Mouse (Mus musculus) C2C12 (cell line): Measurements from ENCODE around the gene Efcab9. TPM values are rescaled to one million over a fixed set of nuclear protein-coding genes. Genes with fewer than 3 reads are reported as not detected.

Experiments used
- H3K27me3 ChIP-seq: one replicate; pipeline ENCODE4 v1.6.1; 2011; ENCODE audit not compliant: control insufficient read depth, insufficient read depth, insufficient read length
- H3K36me3 ChIP-seq: one replicate; pipeline ENCODE4 v1.6.1; 2011; ENCODE audit not compliant: control insufficient read depth, insufficient read depth
- H3K4me3 ChIP-seq: one replicate; pipeline ENCODE4 v1.5.1; 2011; ENCODE audit warnings: mild to moderate bottlenecking, control low read depth; ENCODE audit not compliant: poor library complexity, insufficient read depth, severe bottlenecking
- H3K79me2 ChIP-seq: one replicate; pipeline ENCODE4 v1.6.1; 2011; ENCODE audit not compliant: control insufficient read depth, insufficient read depth
- H3K79me3 ChIP-seq: one replicate; pipeline ENCODE4 v1.6.1; 2011; ENCODE audit warnings: low read depth, control low read depth
- H3ac ChIP-seq: one replicate; pipeline ENCODE3; 2011; ENCODE audit warnings: low read depth; ENCODE audit not compliant: control insufficient read depth, insufficient read length
- CEBPB ChIP-seq: IDR thresholded peaks from one replicate; pipeline ENCODE4 v1.6.1; 2011; ENCODE audit warnings: low read depth, mild to moderate bottlenecking, control low read depth, moderate library complexity
- CTCF ChIP-seq: IDR thresholded peaks from one replicate; pipeline ENCODE4 v1.5.1; 2011; ENCODE audit not compliant: control insufficient read depth, insufficient read depth, insufficient read length
- FOSL1 ChIP-seq: IDR thresholded peaks from one replicate; pipeline ENCODE4 v1.8.0; 2011; ENCODE audit warnings: mild to moderate bottlenecking, low read length; ENCODE audit not compliant: poor library complexity, insufficient read depth, severe bottlenecking
- MAX ChIP-seq: IDR thresholded peaks from one replicate; pipeline ENCODE4 v1.6.1; 2011; ENCODE audit warnings: mild to moderate bottlenecking, control low read depth
- MYOD1 ChIP-seq: IDR thresholded peaks from one replicate; pipeline ENCODE4 v1.6.1; 2011; ENCODE audit warnings: low read depth; ENCODE audit not compliant: control insufficient read depth, insufficient read length
- MYOG ChIP-seq: IDR thresholded peaks from one replicate; pipeline ENCODE4 v1.6.1; 2011; ENCODE audit not compliant: control insufficient read depth, insufficient read length; ENCODE audit errors: extremely low read depth
- USF1 ChIP-seq: IDR thresholded peaks from one replicate; pipeline ENCODE4 v1.6.1; 2011; ENCODE audit warnings: low read depth, mild to moderate bottlenecking, control low read depth, moderate library complexity
- long read RNA-seq, 2 experiments: library from polyadenylated mRNA; unstranded; transcript quantifications; one replicate each; pipeline ENCODE4 v2.0.0; 2019 to 2020
- polyA plus RNA-seq: library from polyadenylated mRNA; unstranded; fragments of >200 nt; fragmentation: generic; extraction: Trizol; gene quantifications from one replicate; pipeline ENCODE4 v1.2.1, GENCODE M21; 2012; ENCODE audit warnings: missing spikeins

Efcab9 gene
- polyA plus RNA-seq, result 0.14 TPM
- long read RNA-seq, experiment 1, partial matches to known transcripts, result 0 of 1 reads
- long read RNA-seq, experiment 1, other reads (novel, unspliced or antisense), result 1 of 1 reads
- long read RNA-seq, experiment 2, result 0 reads

DNA sequence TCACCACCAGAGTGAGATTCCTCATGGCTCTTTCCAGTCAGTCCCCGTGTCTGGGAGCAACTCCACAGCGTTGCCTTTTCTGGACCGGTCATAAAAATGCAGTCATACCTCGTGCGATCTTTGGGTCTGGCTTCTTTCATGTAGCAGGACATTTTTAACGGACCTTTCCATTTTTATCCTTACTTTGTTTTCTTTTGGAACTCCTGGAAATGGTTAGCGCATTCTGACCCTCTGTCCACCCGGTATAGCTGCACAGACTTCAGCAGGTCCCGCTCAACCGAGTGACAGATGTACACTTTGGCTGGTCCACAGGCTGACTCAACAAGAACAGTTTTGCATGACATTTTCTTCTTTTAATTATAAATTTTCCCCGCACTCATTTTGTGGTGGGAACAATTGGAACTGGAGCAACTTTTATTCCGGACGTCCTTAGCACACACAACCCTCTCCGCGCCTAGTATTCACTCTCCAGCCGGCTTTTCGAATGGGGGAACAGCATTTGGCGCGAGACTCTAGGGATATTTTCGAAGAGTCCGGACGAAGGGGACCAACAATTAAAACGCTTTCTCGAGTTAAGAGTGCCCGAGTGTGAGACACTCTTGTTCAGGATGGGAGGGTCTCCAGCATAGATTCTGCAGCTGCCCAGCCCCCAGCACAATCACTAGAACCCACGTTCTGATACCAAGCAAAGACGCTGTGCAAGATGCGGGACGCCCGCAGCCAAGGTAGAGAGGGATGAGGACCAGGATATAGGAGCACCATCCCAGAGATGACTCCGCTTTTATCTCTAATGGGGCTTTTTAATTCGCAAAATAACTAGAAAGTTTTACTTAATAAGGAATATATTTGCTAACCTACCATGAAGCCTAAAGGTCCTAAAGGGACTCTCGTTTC is at the start of gene Efcab9:
Gene Efcab9, minus strand, starts transcription at position 211 of the 894 bp plus-strand sequence.
- Histone ChIP-seq H3ac (peak within 1 kb of the TSS; percentile 94), H3K4me3 (peak within 1 kb of the TSS; percentile 90), H3K36me3 (no peaks in the 10 kb centered on the region), H3K79me3 (peaks cover 30% of the 10 kb centered on the region), H3K27me3 (no peaks in the 10 kb centered on the region), H3K79me2 (peaks cover 37% of the 10 kb centered on the region)
- no peak for TF ChIP-seq MYOD1
- no peak for TF ChIP-seq CTCF
- no peak for TF ChIP-seq MAX

DNA sequence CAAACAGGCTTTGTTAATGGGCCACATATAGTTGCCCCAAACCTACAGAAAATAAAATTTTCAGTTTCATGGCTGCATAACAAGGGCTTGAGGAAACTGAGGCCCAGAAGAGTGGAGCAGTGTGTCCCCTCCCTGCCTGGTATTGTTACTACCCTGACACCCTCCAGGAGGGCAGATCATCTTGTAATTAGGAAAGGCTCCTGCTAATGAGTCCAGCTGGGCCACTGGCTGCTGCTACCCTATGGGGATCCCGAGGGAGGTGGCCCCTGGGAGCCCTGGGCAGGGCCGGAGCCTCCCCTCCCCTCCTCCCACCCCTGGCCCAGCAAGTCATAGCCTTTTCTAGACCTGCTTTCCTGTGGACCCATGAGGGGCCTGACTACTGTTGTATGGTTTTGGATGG is 49.1 kb upstream of the Efcab9 start:
- peaks cover 30% of the 10 kb centered on the region for H3K36me3 ChIP-seq
- H3K79me2 ChIP-seq, result no peaks in the 10 kb centered on the region
- no peaks in the 10 kb centered on the region for H3K79me3 ChIP-seq
- TF ChIP-seq USF1 (no peak), MYOD1 (no peak), CEBPB (no peak), MYOG (no peak), CTCF (no peak), FOSL1 (no peak), MAX (no peak)
- H3K4me3 ChIP-seq, result no peak overlapping the region
- H3ac ChIP-seq, result no peak overlapping the region
- no peaks in the 10 kb centered on the region for H3K27me3 ChIP-seq

DNA sequence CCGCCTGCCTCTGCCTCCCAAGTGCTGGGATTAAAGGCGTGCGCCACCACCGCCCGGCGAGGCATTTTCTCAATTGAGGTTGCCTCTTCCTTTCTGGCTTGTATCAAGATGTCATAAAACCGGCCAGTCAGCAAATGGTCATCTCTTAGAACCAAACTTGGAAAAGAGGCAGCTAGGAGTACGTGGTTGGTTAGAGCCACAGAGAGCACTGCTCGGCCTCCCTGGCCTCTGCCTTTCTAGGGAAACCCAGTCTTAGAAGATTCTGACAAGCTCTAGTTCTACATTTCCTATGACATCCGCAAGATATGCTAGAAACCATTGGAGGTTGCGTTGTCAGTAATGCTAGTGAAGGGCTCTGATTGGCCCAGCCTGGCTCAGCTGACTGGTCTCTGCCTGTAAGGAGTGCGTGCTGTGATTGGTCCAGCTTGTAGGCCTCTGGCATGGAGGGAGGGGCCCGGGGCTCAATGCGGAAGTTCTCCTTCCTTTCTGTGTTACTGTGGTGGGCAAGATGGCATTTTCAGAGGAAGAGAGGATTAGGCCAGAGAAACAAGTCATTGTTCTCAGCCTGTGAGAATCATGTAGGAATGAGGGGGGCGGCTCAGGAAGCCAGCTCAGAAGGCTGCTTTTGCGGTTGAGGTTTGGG is 48.5 kb upstream of the Efcab9 start:
- no peaks in the 10 kb centered on the region for H3K27me3 ChIP-seq
- peaks cover 36% of the 10 kb centered on the region for H3K36me3 ChIP-seq
- no peaks in the 10 kb centered on the region for H3K79me2 ChIP-seq
- H3K4me3 ChIP-seq, result no peak overlapping the region
- TF ChIP-seq MAX (no peak), USF1 (peak; percentile 65)
- no peaks in the 10 kb centered on the region for H3K79me3 ChIP-seq
- H3ac ChIP-seq, result no peak overlapping the region

DNA sequence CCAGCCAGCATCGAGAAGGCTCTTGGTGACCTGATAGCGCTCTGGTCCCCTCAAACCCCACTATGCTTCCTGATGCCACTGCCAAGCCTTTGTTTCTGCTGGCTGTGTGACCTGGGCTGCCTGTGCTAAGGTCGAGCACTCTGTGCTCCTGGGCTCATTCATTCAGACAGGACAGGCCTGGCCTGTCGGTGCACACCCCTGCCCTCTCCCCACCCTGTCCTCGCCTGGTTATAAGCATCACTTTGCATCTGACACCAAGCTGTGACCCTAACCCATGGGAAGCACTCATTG is 44.8 kb upstream of the Efcab9 start:
- TF ChIP-seq FOSL1 (no peak), CTCF (no peak), MYOD1 (no peak), MYOG (no peak), CEBPB (no peak), USF1 (no peak), MAX (no peak)
- Histone ChIP-seq H3K79me2 (peaks cover 27% of the 10 kb centered on the region), H3K27me3 (no peaks in the 10 kb centered on the region), H3K79me3 (peaks cover 1% of the 10 kb centered on the region), H3ac (no peak overlapping the region), H3K36me3 (peaks cover 35% of the 10 kb centered on the region), H3K4me3 (no peak overlapping the region)

GRCm38 (mm10) chr11:32575964-32576759 is 44.3 kb upstream of the Efcab9 start:
- Histone ChIP-seq H3K79me2 (peaks cover 33% of the 10 kb centered on the region), H3K36me3 (peaks cover 35% of the 10 kb centered on the region), H3K79me3 (peaks cover 1% of the 10 kb centered on the region), H3K4me3 (no peak overlapping the region), H3ac (no peak overlapping the region), H3K27me3 (no peaks in the 10 kb centered on the region)
- no peak for TF ChIP-seq CTCF
- no peak for TF ChIP-seq CEBPB
- TF ChIP-seq MYOD1, result no peak
- no peak for TF ChIP-seq FOSL1
- TF ChIP-seq MYOG, result no peak
- no peak for TF ChIP-seq USF1
- no peak for TF ChIP-seq MAX
